Mouse (Mus musculus): ENCODE measurements at regions not wholly inside any gene's neighbourhood (a gene's known extent, or its start where the extent isn't known, plus 50 kb on each side); places are given as distances from the start of the nearest gene placed in this dataset.

GRCm38 (mm10) chr16:7797176-7797786 lies 627.7 kb downstream of the Tmem114 start:
- TF ChIP-seq CTCF (IDR thresholded peaks at IDR 0.05; ENCODE audit: borderline replicate concordance, insufficient read depth, low read depth, low read length) (no peak), POLR2A (IDR thresholded peaks at IDR 0.05; ENCODE audit: borderline replicate concordance, insufficient read depth, low read length) (no peak)
